Mouse (Mus musculus) embryonic facial prominence, embryonic 13.5 days (tissue): ENCODE results near the gene Ablim1. TPM values are rescaled to one million over a fixed set of nuclear protein-coding genes. Genes with fewer than 3 reads are reported as not detected.

Experiments
- ATAC-seq: fragments of 200-750 bp; cut with Nextera tagmentation; 2 replicates; pipeline ENCODE4 v1.8.0; 2017; ENCODE audit warnings: low read depth; ENCODE audit not compliant: insufficient number of reproducible peaks, insufficient read depth, low FRiP score, low TSS enrichment
- H3K27ac ChIP-seq: fragments of 300-500 bp; sonication (generic); 2 replicates; pipeline ENCODE4 v1.5.1; 2015; ENCODE audit warnings: moderate library complexity, mild to moderate bottlenecking, inconsistent platforms
- H3K27me3 ChIP-seq: fragments of 300-500 bp; sonication (generic); 2 replicates; pipeline ENCODE4 v1.6.1; 2015; ENCODE audit warnings: mild to moderate bottlenecking, inconsistent platforms
- H3K36me3 ChIP-seq: fragments of 300-500 bp; sonication (generic); 2 replicates; pipeline ENCODE4 v1.6.1; 2015; ENCODE audit warnings: mild to moderate bottlenecking, inconsistent platforms
- H3K4me1 ChIP-seq: fragments of 300-500 bp; sonication (generic); 2 replicates; pipeline ENCODE4 v1.6.1; 2015; ENCODE audit warnings: inconsistent platforms
- H3K4me2 ChIP-seq: fragments of 300-500 bp; sonication (generic); 2 replicates; pipeline ENCODE4 v1.6.1; 2015; ENCODE audit warnings: moderate library complexity, mild to moderate bottlenecking, inconsistent platforms
- H3K4me3 ChIP-seq: fragments of 300-500 bp; sonication (generic); 2 replicates; pipeline ENCODE4 v1.5.1; 2015; ENCODE audit warnings: mild to moderate bottlenecking, inconsistent platforms
- H3K9ac ChIP-seq: fragments of 300-500 bp; sonication (generic); 2 replicates; pipeline ENCODE4 v1.6.1; 2015; ENCODE audit warnings: mild to moderate bottlenecking, inconsistent platforms
- H3K9me3 ChIP-seq: fragments of 300-500 bp; sonication (generic); 2 replicates; pipeline ENCODE4 v1.6.1; 2016; ENCODE audit warnings: inconsistent platforms
- WGBS: fragments of 180-500 bp; shearing (Covaris S2); methylation state at CpG from one replicate; pipeline ENCODE4 v1.1.7; 2015; ENCODE audit warnings: mixed read lengths; 5-methylcytosine and 5-hydroxymethylcytosine counted together
- polyA plus RNA-seq: library from polyadenylated mRNA; unstranded; fragments of >200 nt; fragmentation: Nextera tagmentation; extraction: Ambion mirVana; gene quantifications from 2 replicates; pipeline ENCODE4 v1.2.1, GENCODE M21; 2015

Ablim1 gene
- polyA plus RNA-seq, 1 experiment from 2014 or later = 33.3 TPM

- no peak overlapping the region for H3K4me2 ChIP-seq
- peaks cover 45% of the 10 kb centered on the region for H3K27me3 ChIP-seq
- 85% methylated on average over 11 of the region's 11 CpGs for WGBS
Observed at GRCm38 (mm10) chr19:57195169-57195930, 119.4 kb downstream of the Ablim1 start.

GRCm38 (mm10) chr19:57193958-57194357 lies 120.8 kb downstream of the Ablim1 start:
- peaks cover 32% of the 10 kb centered on the region for H3K4me1 ChIP-seq
- no peaks in the 10 kb centered on the region for H3K36me3 ChIP-seq
- no peaks in the 10 kb centered on the region for H3K9me3 ChIP-seq
- WGBS = 86% methylated on average over 6 of the region's 6 CpGs
- no peak overlapping the region for H3K27ac ChIP-seq
- H3K4me3 ChIP-seq = no peak overlapping the region
- H3K4me2 ChIP-seq = no peak overlapping the region
- H3K9ac ChIP-seq = no peak overlapping the region
- no peak for ATAC-seq
- H3K27me3 ChIP-seq = peaks cover 45% of the 10 kb centered on the region

More at GRCm38 (mm10) chr19:57195169-57195930, 119.4 kb downstream of the Ablim1 start:
- H3K4me3 ChIP-seq = no peak overlapping the region
- no peaks in the 10 kb centered on the region for H3K36me3 ChIP-seq
- ATAC-seq = no peak
- H3K9ac ChIP-seq = no peak overlapping the region
- peaks cover 40% of the 10 kb centered on the region for H3K4me1 ChIP-seq
- no peaks in the 10 kb centered on the region for H3K9me3 ChIP-seq
- no peak overlapping the region for H3K27ac ChIP-seq

- Histone ChIP-seq H3K4me3 (no peak overlapping the region), H3K27ac (no peak overlapping the region), H3K4me2 (no peak overlapping the region), H3K9me3 (no peaks in the 10 kb centered on the region), H3K27me3 (peaks cover 39% of the 10 kb centered on the region), H3K4me1 (peaks cover 27% of the 10 kb centered on the region), H3K36me3 (no peaks in the 10 kb centered on the region), H3K9ac (no peak overlapping the region)
- WGBS = 91% methylated on average over 12 of the region's 12 CpGs
- no peak for ATAC-seq
Observed at GRCm38 (mm10) chr19:57193382-57193781, 121.3 kb downstream of the Ablim1 start.

GRCm38 (mm10) chr19:57191109-57191508 lies 123.6 kb downstream of the Ablim1 start:
- Histone ChIP-seq H3K4me3 (no peak overlapping the region), H3K4me2 (no peak overlapping the region), H3K9ac (no peak overlapping the region), H3K27me3 (peaks cover 17% of the 10 kb centered on the region), H3K9me3 (no peaks in the 10 kb centered on the region), H3K36me3 (no peaks in the 10 kb centered on the region), H3K27ac (no peak overlapping the region), H3K4me1 (peaks cover 6% of the 10 kb centered on the region; the same call in 1 of the 2 replicates)
- ATAC-seq = no peak
- WGBS = 94% methylated on average over 1 of the region's 1 CpGs

GRCm38 (mm10) chr19:57189427-57189826 lies 125.3 kb downstream of the Ablim1 start:
- Histone ChIP-seq H3K27me3 (peaks cover under 1% of the 10 kb centered on the region; the same call in 1 of the 2 replicates), H3K9ac (no peak overlapping the region), H3K4me1 (peaks cover 6% of the 10 kb centered on the region; the same call in 1 of the 2 replicates), H3K4me2 (no peak overlapping the region), H3K9me3 (no peaks in the 10 kb centered on the region), H3K4me3 (no peak overlapping the region), H3K27ac (no peak overlapping the region), H3K36me3 (no peaks in the 10 kb centered on the region)
- no peak for ATAC-seq
- 64% methylated on average over 5 of the region's 5 CpGs for WGBS

GRCm38 (mm10) chr19:57188553-57188952 lies 126.2 kb downstream of the Ablim1 start:
- H3K4me3 ChIP-seq = no peak overlapping the region
- H3K27me3 ChIP-seq = no peaks in the 10 kb centered on the region
- H3K36me3 ChIP-seq = no peaks in the 10 kb centered on the region
- H3K9ac ChIP-seq = no peak overlapping the region
- H3K4me2 ChIP-seq = no peak overlapping the region
- ATAC-seq = no peak
- 83% methylated on average over 4 of the region's 4 CpGs for WGBS
- H3K4me1 ChIP-seq = peaks cover 6% of the 10 kb centered on the region; the same call in 1 of the 2 replicates
- no peak overlapping the region for H3K27ac ChIP-seq
- H3K9me3 ChIP-seq = no peaks in the 10 kb centered on the region

GRCm38 (mm10) chr19:57185021-57185420 lies 129.7 kb downstream of the Ablim1 start:
- Histone ChIP-seq H3K4me2 (no peak overlapping the region), H3K9me3 (no peaks in the 10 kb centered on the region), H3K36me3 (no peaks in the 10 kb centered on the region), H3K4me3 (no peak overlapping the region), H3K27me3 (no peaks in the 10 kb centered on the region), H3K9ac (no peak overlapping the region), H3K27ac (no peak overlapping the region), H3K4me1 (peaks cover 15% of the 10 kb centered on the region)
- no peak for ATAC-seq
- 88% methylated on average over 3 of the region's 3 CpGs for WGBS

GRCm38 (mm10) chr19:57182938-57183720 lies 131.6 kb downstream of the Ablim1 start:
- H3K27ac ChIP-seq = no peak overlapping the region
- no peak overlapping the region for H3K4me2 ChIP-seq
- H3K27me3 ChIP-seq = no peaks in the 10 kb centered on the region
- peaks cover 13% of the 10 kb centered on the region for H3K4me1 ChIP-seq
- ATAC-seq = no peak
- no peak overlapping the region for H3K4me3 ChIP-seq
- H3K9ac ChIP-seq = no peak overlapping the region
- no peaks in the 10 kb centered on the region for H3K9me3 ChIP-seq
- H3K36me3 ChIP-seq = no peaks in the 10 kb centered on the region
- WGBS = 81% methylated on average over 13 of the region's 13 CpGs

- Histone ChIP-seq H3K9me3 (no peaks in the 10 kb centered on the region), H3K27ac (no peak overlapping the region), H3K27me3 (no peaks in the 10 kb centered on the region), H3K4me2 (no peak overlapping the region), H3K4me3 (no peak overlapping the region), H3K36me3 (no peaks in the 10 kb centered on the region), H3K9ac (no peak overlapping the region), H3K4me1 (peaks cover 18% of the 10 kb centered on the region)
- WGBS = 85% methylated on average over 10 of the region's 10 CpGs
- ATAC-seq = no peak
Observed at GRCm38 (mm10) chr19:57181852-57182528, 132.7 kb downstream of the Ablim1 start.

GRCm38 (mm10) chr19:57181317-57181716 lies 133.4 kb downstream of the Ablim1 start:
- H3K4me1 ChIP-seq = peaks cover 19% of the 10 kb centered on the region
- H3K4me2 ChIP-seq = no peak overlapping the region
- no peak for ATAC-seq
- H3K9ac ChIP-seq = no peak overlapping the region
- H3K4me3 ChIP-seq = no peak overlapping the region
- H3K27me3 ChIP-seq = no peaks in the 10 kb centered on the region
- no peaks in the 10 kb centered on the region for H3K36me3 ChIP-seq
- H3K27ac ChIP-seq = no peak overlapping the region
- H3K9me3 ChIP-seq = no peaks in the 10 kb centered on the region
- 83% methylated on average over 6 of the region's 6 CpGs for WGBS

- H3K27me3 ChIP-seq = no peaks in the 10 kb centered on the region
- peaks cover 19% of the 10 kb centered on the region for H3K4me1 ChIP-seq
- H3K27ac ChIP-seq = no peak overlapping the region
- ATAC-seq = no peak
- no peak overlapping the region for H3K9ac ChIP-seq
- 72% methylated on average over 3 of the region's 3 CpGs for WGBS
- no peaks in the 10 kb centered on the region for H3K36me3 ChIP-seq
- no peak overlapping the region for H3K4me3 ChIP-seq
- H3K4me2 ChIP-seq = no peak overlapping the region
- H3K9me3 ChIP-seq = no peaks in the 10 kb centered on the region
Observed at GRCm38 (mm10) chr19:57180908-57181307, 133.8 kb downstream of the Ablim1 start.
